Mouse (Mus musculus) liver, embryonic 14.5 days (tissue): Measurements from ENCODE around the gene Dab2.

Source experiments
- CTCF ChIP-seq: IDR thresholded peaks from 2 replicates; pipeline ENCODE4 v1.5.1; 2016; ENCODE audit warnings: antibody characterized with exemption, low read depth, control low read depth
- EP300 ChIP-seq: IDR thresholded peaks from 2 replicates; pipeline ENCODE4 v1.6.1; 2016; ENCODE audit warnings: antibody characterized with exemption, low read depth

DNA sequence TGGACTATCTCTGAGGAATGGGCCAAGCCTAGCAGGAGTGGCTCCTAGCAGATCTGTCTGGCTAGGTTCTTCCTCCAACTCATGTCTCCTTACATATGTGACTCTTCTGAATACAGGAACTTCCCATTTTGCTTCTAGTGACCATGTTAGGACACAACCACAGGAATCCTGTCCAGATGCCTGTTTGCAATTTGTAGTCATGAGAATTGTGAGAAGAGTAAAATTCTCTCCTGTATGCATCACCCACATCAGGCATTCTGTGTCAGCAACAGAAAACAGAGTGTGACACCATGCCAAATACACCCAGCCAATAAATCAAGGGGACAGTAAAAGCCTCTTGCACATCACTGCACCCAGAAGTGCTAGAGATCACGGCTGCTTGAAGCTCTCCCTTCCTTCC lies 146.6 kb downstream of the Dab2 start:
- no peak for TF ChIP-seq CTCF
- no peak for TF ChIP-seq EP300
